Mouse (Mus musculus) embryonic facial prominence, embryonic 10.5 days (tissue): ENCODE measurements around the gene Rnf145. TPM values are rescaled to one million over a fixed set of nuclear protein-coding genes. Genes with fewer than 3 reads are reported as not detected.

ENCODE experiments used
- DNase-seq: peaks from one replicate; pipeline ENCODE4 v3.0.0-alpha.2; 2017; ENCODE audit warnings: low spot score
- H3K27ac ChIP-seq: fragments of 300-500 bp; sonication (generic); replicated peaks from 2 replicates; pipeline ENCODE4 v1.5.1; 2016; ENCODE audit warnings: mild to moderate bottlenecking
- H3K27me3 ChIP-seq: fragments of 300-500 bp; sonication (generic); replicated peaks from 2 replicates; pipeline ENCODE4 v1.6.1; 2016; ENCODE audit warnings: low read depth, mild to moderate bottlenecking; ENCODE audit not compliant: poor library complexity, severe bottlenecking
- H3K36me3 ChIP-seq: fragments of 300-500 bp; sonication (generic); replicated peaks from 2 replicates; pipeline ENCODE4 v1.6.1; 2016; ENCODE audit warnings: mild to moderate bottlenecking, moderate library complexity
- H3K4me1 ChIP-seq: fragments of 300-500 bp; sonication (generic); 2 replicates; pipeline ENCODE4 v1.6.1; 2016
- H3K4me3 ChIP-seq: fragments of 300-500 bp; sonication (generic); 2 replicates; pipeline ENCODE4 v1.5.1; 2016; ENCODE audit warnings: mild to moderate bottlenecking, moderate library complexity
- H3K9me3 ChIP-seq: fragments of 300-500 bp; sonication (generic); 2 replicates; pipeline ENCODE4 v1.6.1; 2016; ENCODE audit warnings: mild to moderate bottlenecking
- WGBS: fragments of 180-500 bp; shearing (Covaris S2); methylation state at CpG from one replicate; pipeline ENCODE4 v1.1.7; 2016; 5-methylcytosine and 5-hydroxymethylcytosine counted together
- polyA plus RNA-seq: library from polyadenylated mRNA; unstranded; fragments of >200 nt; fragmentation: Nextera tagmentation; extraction: Ambion mirVana; gene quantifications from 2 replicates; pipeline ENCODE4 v1.2.1, GENCODE M21; 2016

The Rnf145 gene
- polyA plus RNA-seq, 1 experiment from 2014 or later, result 87.3 TPM

GRCm38 (mm10) chr11:44543996-44544395 is 25.2 kb downstream of the Rnf145 start:
- 76% methylated on average over 6 of the region's 6 CpGs for WGBS
- Histone ChIP-seq H3K9me3 (no peaks in the 10 kb centered on the region), H3K27ac (no peak overlapping the region), H3K27me3 (no peaks in the 10 kb centered on the region), H3K4me1 (peaks cover 21% of the 10 kb centered on the region), H3K4me3 (no peak overlapping the region), H3K36me3 (peaks cover 99% of the 10 kb centered on the region)
- no peak for DNase-seq

DNA sequence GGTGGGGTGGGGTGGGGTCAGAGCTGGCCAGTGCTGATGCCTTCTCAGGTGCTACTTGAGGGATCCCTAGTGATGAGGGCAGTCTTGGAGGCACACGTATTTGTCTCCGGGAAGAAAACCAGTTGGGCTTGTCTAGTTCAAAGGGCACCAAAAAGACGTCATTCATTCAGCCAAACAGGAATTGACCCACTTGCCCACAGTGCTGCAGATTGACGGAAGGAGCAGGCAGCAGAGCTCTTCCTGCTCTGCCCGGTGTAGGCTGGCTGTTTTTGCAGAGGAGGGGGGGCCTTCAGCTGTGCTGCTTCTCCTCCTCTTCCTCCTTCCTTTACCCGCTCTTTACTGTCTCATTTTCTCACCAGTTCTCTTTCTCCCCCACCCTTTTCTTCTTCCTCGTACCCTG is 26.4 kb downstream of the Rnf145 start:
- Histone ChIP-seq H3K27me3 (no peaks in the 10 kb centered on the region), H3K27ac (no peak overlapping the region), H3K4me1 (peaks cover 10% of the 10 kb centered on the region), H3K9me3 (no peaks in the 10 kb centered on the region), H3K36me3 (peaks cover 99% of the 10 kb centered on the region), H3K4me3 (no peak overlapping the region)
- DNase-seq, result no peak
- WGBS, result 43% methylated on average over 7 of the region's 7 CpGs

GRCm38 (mm10) chr11:44546250-44546649 is 27.5 kb downstream of the Rnf145 start:
- Histone ChIP-seq H3K27me3 (no peaks in the 10 kb centered on the region), H3K27ac (no peak overlapping the region), H3K9me3 (no peaks in the 10 kb centered on the region), H3K4me3 (no peak overlapping the region), H3K4me1 (peaks cover 8% of the 10 kb centered on the region; the same call in 1 of the 2 replicates), H3K36me3 (peaks cover 99% of the 10 kb centered on the region)
- WGBS, result 83% methylated on average over 8 of the region's 8 CpGs
- DNase-seq, result no peak

DNA sequence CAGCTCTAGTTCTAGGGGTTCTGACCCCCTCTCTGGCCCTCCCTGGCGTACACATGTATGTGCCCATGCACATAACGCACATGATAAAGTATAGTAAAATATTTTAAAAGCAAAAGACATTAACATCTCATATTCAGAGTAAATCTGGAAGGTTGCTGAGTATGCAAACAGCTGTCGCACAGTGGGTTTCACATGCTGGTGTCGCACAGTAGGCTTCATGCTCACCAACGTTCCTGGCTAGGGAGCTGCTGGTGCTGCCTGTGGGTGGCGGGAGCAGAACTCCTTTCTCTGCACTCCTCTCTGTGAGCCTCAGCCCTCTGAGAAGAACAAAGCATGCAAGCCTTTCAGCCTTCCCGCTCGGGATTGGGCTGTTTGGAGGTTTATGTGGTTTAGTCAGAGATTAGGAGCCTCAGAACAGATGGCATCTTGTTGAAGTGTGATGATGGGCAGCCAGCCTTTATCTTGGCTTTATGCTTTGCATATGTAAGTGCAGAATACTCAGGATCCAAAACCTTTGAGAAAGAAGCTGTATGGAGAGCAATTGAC is 29.0 kb downstream of the Rnf145 start:
- 89% methylated on average over 8 of the region's 8 CpGs for WGBS
- Histone ChIP-seq H3K27me3 (no peaks in the 10 kb centered on the region), H3K4me3 (no peak overlapping the region), H3K4me1 (peaks cover 8% of the 10 kb centered on the region; the same call in 1 of the 2 replicates), H3K27ac (no peak overlapping the region), H3K9me3 (no peaks in the 10 kb centered on the region), H3K36me3 (peaks cover 99% of the 10 kb centered on the region)
- DNase-seq, result no peak

DNA sequence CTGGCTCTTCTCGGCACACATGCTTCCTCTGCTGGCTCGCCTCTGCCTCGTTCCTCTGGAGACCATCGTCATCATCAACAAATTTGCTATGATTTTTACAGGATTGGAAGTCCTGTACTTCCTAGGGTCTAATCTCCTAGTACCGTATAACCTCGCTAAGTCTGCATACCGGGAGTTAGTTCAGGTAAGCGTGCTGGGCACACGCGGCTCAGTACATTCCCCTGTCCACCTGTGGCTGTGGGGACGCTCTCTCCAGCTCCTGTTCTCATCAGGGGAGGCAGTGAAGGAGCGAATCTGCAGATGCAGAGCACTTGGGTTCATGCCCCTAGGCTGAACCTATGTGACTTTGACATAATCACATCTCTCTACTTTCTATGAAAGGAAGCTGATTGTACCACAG is 30.1 kb downstream of the Rnf145 start:
- no peak overlapping the region for H3K27ac ChIP-seq
- H3K4me1 ChIP-seq, result peaks cover 8% of the 10 kb centered on the region; the same call in 1 of the 2 replicates
- peaks cover 99% of the 10 kb centered on the region for H3K36me3 ChIP-seq
- no peak overlapping the region for H3K4me3 ChIP-seq
- WGBS, result 94% methylated on average over 12 of the region's 12 CpGs
- H3K27me3 ChIP-seq, result no peaks in the 10 kb centered on the region
- DNase-seq, result no peak
- H3K9me3 ChIP-seq, result no peaks in the 10 kb centered on the region

- DNase-seq, result no peak
- H3K4me3 ChIP-seq, result no peak overlapping the region
- H3K36me3 ChIP-seq, result peaks cover 97% of the 10 kb centered on the region
- H3K27ac ChIP-seq, result no peak overlapping the region
- no peaks in the 10 kb centered on the region for H3K27me3 ChIP-seq
- peaks cover 5% of the 10 kb centered on the region; the same call in 1 of the 2 replicates for H3K4me1 ChIP-seq
- no peaks in the 10 kb centered on the region for H3K9me3 ChIP-seq
- 93% methylated on average over 10 of the region's 10 CpGs for WGBS
Observed at GRCm38 (mm10) chr11:44549511-44550278, 30.9 kb downstream of the Rnf145 start.

DNA sequence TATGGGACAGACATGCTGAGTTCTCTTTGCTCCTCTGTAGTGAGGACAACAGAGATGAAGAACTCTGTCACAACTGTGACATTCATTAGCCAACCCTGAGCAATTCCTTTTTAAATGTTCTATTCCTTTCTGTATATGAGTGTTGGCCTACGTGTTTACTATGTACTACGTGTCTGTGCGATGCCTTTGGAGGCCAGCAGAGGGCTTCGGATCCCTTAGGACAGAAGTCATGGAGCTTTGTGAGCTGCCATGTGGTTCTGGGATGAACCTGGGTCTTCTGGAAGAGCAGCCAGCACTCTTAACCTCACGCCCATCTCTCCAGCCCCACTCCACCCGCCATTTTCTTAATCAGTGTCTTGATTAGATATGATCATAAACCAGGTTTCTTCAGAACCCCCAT is 32.2 kb downstream of the Rnf145 start:
- Histone ChIP-seq H3K4me1 (no peaks in the 10 kb centered on the region), H3K27me3 (no peaks in the 10 kb centered on the region), H3K4me3 (no peak overlapping the region), H3K27ac (no peak overlapping the region), H3K9me3 (no peaks in the 10 kb centered on the region), H3K36me3 (peaks cover 97% of the 10 kb centered on the region)
- DNase-seq, result no peak
- WGBS, result 90% methylated on average over 6 of the region's 6 CpGs

GRCm38 (mm10) chr11:44554339-44554738 is 35.6 kb downstream of the Rnf145 start:
- no peaks in the 10 kb centered on the region for H3K4me1 ChIP-seq
- WGBS, result 90% methylated on average over 4 of the region's 4 CpGs
- H3K9me3 ChIP-seq, result no peaks in the 10 kb centered on the region
- no peaks in the 10 kb centered on the region for H3K27me3 ChIP-seq
- H3K4me3 ChIP-seq, result no peak overlapping the region
- no peak overlapping the region for H3K27ac ChIP-seq
- DNase-seq, result no peak
- peaks cover 95% of the 10 kb centered on the region for H3K36me3 ChIP-seq

- Histone ChIP-seq H3K4me1 (no peaks in the 10 kb centered on the region), H3K9me3 (no peaks in the 10 kb centered on the region), H3K4me3 (no peak overlapping the region), H3K27me3 (no peaks in the 10 kb centered on the region), H3K27ac (no peak overlapping the region), H3K36me3 (peaks cover 95% of the 10 kb centered on the region)
- 92% methylated on average over 3 of the region's 3 CpGs for WGBS
- no peak for DNase-seq
Observed at GRCm38 (mm10) chr11:44558521-44558920, 39.8 kb downstream of the Rnf145 start.

DNA sequence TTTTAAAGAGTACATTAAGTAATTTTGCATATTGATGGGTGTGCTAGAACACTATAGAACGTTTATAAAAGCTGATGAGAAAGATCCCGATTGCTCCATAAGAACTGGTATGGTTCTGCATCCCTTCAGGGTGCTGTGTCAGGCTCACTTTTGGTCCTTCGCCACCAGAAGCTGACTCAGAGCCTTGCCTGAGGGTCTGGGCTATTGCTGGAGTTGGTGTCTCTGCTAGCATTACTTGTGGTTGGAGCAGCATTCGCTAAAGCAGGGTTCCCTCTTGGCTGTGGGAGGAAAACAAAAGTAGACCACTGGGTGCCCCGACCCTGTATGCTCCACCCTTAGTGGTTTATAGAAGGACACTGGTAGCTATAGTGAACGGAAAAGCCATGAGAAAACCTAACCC is 40.7 kb downstream of the Rnf145 start:
- WGBS, result 94% methylated on average over 6 of the region's 6 CpGs
- Histone ChIP-seq H3K4me1 (no peaks in the 10 kb centered on the region), H3K36me3 (peaks cover 97% of the 10 kb centered on the region), H3K27ac (no peak overlapping the region), H3K9me3 (no peaks in the 10 kb centered on the region), H3K27me3 (no peaks in the 10 kb centered on the region), H3K4me3 (no peak overlapping the region)
- no peak for DNase-seq

DNA sequence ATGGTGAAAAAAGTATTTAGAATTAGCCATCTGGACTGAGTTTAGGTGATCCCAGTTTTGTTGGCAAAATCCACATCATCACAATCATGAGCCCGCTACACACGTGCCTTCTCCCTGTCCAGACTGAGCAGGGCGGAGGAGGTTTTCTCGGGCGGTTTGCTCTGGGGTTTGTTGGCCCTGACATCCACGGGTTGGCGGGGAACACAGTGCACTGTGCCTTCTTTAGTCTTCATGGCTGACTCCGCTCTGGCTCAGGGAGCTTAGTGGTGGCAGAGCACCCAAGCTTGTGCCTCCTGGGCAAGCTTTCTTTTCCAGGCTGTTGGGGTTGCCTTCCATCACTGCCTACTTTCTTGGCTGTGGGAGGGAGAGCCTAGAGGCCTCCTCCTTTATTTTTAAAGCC is 41.6 kb downstream of the Rnf145 start:
- no peak for DNase-seq
- 93% methylated on average over 8 of the region's 8 CpGs for WGBS
- Histone ChIP-seq H3K27me3 (no peaks in the 10 kb centered on the region), H3K27ac (no peak overlapping the region), H3K4me1 (no peaks in the 10 kb centered on the region), H3K9me3 (no peaks in the 10 kb centered on the region), H3K4me3 (no peak overlapping the region), H3K36me3 (peaks cover 98% of the 10 kb centered on the region)

- Histone ChIP-seq H3K4me3 (no peak overlapping the region), H3K4me1 (no peaks in the 10 kb centered on the region), H3K27me3 (no peaks in the 10 kb centered on the region), H3K9me3 (no peaks in the 10 kb centered on the region), H3K36me3 (peaks cover 100% of the 10 kb centered on the region), H3K27ac (no peak overlapping the region)
- DNase-seq, result no peak
- WGBS, result 92% methylated on average over 21 of the region's 21 CpGs
Observed at GRCm38 (mm10) chr11:44561476-44562015, 42.8 kb downstream of the Rnf145 start.
